Mouse (Mus musculus) layer of hippocampus, adult 8-10 months (tissue): ENCODE measurements around the gene Tbc1d9b. TPM values are rescaled to one million over a fixed set of nuclear protein-coding genes. Genes with fewer than 3 reads are reported as not detected.

Experiments
- DNase-seq, 2 experiments: peaks; one replicate each; pipeline ENCODE4 v3.0.0; 2022; ENCODE audit warnings: low spot score in 2 of 2
- total RNA-seq, 4 experiments: library from RNA; stranded (reverse); gene quantifications; 2 replicates each; pipeline ENCODE4 v1.2.4; 2022

Gene Tbc1d9b
- total RNA-seq, 4 experiments from 2014 or later = 115 to 122 (median 118) TPM

DNA sequence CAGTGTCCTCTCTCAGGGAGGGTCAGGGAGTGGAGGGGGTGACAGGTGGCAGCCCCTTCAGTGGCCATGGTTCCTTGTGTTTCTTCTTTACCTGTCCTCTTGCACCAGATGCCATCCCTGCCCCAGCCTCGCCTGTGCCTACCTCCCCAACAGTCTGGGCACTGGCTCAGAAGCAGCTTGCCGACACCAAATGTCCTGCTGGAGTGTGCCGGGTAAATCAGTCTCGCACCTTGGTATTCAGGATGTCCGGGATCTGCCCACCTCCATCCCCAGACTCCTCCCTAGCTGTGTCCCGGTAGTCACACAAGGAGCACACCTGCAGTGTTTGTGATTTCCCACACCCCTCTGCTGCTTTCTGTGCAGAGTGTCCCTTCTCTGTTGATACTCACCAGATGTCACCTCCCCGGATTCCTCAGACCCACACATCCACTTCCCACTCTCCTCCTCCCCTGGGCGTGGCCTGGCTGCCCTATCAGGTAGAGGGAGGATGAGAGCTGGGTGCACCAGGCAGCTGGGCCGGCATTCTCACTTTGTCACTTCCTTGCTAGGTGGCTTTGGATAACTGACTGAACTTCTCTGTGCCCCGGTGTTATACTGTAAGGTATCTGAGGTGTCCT lies 7.1 kb downstream of the Tbc1d9b start:
- DNase-seq = no peak

DNA sequence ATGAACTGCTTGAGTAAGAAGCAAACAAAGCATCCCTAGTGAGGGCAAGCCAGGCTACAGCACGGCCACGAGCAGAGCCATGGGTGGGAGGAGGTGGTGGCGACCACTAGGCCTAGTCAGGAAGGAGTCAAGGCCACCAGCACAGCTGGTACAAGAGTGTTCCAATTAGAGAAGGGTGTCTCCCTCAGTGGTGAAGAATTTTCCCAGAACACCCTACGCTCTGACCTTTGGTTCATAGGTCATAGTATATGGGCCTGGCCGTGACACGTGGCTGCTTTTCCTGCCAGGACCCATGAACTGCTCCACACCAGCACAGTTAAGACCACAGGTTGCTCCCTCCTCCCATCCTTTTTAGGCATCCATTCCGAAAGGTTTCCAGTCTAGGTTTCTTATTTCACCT lies 8.4 kb downstream of the Tbc1d9b start:
- no peak for DNase-seq

DNA sequence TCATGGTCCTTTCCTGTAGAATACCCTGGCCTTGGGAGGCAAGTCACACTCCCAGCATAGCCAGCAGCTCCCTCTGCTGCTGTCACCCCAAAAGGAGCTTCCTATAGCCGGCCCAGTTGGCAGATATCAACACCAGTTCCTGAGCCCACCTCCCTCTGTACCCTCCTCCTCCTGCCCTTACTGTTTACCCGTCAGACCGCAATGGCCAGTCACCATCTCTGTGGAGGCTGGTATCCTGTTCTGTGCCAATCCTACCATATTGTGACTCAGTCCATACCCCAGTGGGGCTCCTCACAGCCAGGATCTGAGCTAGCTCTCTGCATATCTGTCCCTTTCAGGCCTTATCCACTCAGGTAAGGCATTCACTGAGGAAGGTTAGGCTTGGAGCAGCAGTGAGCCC lies 14.3 kb downstream of the Tbc1d9b start:
- DNase-seq = no peak

DNA sequence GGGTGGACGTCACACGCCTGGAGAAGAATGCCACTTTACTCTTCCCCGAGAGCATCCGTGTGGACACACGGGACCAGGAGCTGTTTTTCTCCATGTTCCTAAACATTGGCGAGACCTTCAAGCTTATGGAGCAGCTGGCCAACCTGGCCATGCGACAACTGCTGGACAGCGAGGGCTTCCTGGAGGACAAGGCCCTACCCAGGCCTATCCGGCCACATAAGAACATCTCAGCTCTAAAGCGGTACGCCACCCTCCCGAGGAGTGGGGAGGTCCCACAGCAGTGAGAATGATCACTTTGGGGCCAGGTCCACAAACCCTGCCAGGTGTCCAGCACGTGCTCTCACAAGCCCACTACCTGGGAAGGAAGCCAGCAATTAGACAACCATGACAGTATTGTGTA lies 14.9 kb downstream of the Tbc1d9b start:
- no peak for DNase-seq

DNA sequence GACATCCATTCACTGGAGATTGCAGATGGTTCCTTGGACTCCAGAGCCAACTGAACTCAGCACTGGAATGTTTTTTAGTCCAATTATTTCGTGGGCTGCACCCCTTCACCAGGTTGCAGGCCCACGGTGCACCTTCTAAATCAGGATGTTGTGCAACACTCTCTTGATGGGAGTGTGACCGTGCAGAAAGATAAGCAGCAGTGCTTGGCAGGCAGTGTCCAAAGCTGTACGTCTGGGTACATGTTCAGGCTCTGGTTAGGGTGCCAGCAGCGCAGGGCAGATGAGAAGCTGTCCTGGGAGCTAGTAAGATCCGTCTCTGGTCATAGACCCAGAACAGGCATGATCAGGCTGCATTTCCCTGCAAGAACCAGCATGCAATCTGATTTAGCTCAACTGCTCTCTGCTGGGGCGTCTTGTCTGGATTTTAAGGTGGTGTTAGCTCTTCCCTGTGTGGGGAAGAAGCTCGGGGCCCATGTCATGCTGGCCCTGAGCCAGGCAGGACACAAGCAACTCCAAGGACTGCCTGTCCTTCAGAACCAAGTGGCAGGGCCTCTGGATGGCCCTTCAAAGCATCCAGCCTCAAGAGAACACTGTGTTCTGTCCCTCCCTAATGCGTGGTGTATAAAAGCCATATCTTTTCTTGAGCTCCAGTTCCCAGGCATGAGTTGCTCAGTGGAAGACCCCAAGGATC lies 16.2 kb downstream of the Tbc1d9b start:
- no peak for DNase-seq

DNA sequence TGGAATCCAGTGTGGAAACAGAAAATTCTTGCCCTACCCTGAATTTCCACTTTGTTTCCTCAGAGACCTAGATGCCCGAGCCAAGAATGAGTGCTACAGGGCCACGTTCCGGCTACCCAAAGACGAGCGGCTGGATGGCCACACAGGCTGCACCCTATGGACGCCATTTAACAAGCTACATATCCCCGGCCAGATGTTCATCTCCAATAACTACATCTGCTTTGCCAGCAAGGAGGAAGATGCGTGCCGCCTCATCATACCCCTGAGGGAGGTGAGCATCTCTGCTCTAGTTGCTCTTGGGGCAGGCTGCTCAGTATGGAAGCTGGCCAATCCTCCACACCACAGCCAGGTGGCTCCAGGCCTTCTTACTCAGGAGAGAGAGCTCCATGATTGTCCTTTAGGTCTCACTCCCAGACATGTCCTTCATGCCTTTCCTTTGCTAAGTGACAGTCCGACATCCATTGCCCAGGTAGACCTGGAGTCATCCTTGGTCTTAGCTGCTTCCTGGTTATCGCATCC lies 16.8 kb downstream of the Tbc1d9b start:
- DNase-seq = no peak

DNA sequence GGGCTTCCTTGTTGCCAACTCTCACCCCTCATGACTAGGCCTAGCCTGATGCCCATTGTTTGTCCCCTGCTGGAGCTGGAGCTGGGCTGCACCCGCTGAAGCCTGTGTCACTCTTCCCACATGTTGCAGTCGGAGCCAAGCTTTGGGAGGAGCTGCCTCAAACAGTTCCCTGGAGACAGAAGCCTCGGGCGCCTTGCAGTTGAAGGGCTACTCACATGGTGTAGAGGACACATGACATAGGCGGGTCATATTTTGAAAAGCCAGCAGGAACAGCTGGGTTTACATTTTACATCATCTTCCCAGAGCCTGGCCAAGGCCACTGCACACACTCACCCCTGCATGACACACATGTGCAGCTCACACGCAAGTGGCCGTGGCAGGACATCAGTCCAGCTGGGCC lies 18.0 kb downstream of the Tbc1d9b start:
- no peak for DNase-seq

DNA sequence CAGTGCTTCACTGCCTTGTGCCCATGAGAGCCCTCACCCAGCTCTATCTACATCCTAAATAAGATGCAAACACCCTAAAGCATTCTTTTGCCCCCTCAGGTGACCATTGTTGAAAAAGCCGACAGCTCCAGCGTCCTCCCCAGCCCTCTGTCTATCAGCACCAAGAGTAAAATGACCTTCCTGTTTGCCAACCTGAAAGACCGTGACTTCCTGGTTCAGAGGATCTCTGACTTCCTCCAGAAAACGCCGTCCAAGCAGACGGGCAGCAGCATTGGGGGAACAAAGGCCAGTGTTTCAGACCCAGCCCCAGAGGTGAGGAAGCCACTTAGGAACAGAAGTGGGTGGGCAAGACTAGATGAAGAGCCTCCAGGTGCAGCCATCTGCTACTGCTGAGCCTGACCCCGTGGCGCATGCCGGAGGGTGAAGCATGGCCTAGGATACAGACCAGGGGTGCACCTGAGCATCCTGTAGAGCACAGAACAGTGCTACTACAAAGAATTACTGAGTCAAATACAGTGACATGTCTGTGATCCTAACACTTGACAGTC lies 18.5 kb downstream of the Tbc1d9b start:
- DNase-seq = no peak

DNA sequence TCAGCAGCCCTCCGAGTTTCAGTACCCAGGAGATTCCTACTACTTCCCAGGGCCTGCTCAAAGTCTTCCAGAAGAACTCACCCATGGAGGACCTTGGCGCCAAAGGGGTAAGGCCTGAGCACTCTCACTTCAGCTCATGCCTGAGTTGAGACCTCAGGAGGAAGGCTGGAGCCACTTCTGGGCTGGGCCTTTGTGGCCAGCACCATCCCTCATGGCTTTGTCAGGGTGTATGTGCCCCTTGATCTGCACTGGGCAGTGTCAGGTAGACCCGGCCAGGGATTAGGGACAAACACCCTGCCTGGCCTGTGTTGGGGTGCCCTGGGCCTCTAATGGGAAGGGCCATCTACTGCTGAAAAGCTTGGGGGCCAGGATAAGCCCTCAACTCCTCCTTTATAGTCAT lies 20.2 kb downstream of the Tbc1d9b start:
- no peak for DNase-seq

DNA sequence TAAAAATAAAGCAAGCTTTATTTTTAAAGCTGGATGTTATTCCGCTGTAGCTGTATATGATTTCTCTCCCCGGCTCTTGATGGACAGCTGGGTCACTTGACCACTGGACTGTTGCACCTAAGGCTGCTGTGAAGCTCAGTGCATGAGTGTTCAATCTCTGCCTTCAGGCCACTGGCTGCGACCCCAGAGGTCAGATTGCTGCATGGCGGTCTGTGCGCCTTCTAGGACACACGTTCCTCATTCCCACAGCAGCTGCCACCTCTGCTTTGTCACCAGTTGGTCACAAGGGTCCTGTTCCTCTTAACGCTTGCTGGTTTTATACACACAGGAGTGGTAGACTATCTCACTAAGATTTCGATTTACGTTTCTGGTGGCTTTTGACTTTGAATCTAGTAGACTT lies 23.0 kb downstream of the Tbc1d9b start:
- no peak for DNase-seq

DNA sequence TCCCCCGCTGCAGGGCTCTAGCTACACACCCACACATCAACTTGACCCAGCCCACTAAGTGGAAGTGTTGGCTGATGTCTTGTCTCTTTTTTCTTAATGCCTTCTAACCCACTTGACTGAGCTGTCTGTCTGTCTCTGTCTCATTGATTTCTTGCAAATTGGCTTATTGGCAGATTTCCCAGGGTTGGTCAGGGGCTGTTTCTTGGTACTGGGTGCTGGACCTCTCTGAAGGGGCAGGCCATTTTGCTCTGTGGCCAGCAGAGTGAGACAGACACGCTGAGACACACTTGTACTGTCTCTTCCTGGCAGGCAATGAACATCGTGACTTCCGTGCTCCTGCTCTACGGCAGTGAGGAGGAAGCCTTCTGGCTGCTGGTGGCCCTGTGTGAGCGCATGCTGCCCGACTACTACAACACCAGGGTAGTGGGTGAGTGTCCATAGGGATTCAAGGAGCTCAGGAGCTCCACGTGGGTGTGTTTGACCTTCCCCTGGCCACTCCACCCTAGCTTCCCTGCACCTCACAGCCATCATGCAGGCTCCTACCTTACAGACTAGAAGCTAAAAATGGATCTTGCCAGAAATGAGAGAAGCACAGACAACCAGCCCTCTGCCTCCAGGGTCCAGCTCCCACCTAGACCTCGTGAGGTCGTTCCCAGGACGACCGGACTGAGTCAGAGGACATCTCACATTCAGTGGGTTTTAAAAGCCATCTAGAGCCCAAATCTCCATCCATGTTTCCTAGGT lies 23.8 kb downstream of the Tbc1d9b start:
- DNase-seq = no peak

DNA sequence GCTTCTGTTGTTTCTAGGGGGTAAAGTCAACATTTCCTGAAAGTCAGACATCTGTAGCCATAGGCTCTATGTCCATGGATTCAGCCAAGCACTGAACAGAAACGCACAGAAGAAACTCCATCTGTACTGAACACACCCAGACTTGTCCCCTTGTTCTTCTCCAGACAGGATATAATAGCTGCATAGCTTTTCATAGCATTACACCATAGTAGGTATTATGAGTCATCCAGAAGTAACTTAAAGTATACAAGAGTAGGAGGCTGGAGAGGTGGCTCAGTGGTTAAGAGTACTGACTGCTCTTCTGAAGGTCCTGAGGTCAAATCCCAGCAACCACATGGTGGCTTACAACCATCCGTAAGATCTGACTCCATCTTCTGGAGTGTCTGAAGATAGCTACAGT lies 24.6 kb downstream of the Tbc1d9b start:
- DNase-seq = no peak

DNA sequence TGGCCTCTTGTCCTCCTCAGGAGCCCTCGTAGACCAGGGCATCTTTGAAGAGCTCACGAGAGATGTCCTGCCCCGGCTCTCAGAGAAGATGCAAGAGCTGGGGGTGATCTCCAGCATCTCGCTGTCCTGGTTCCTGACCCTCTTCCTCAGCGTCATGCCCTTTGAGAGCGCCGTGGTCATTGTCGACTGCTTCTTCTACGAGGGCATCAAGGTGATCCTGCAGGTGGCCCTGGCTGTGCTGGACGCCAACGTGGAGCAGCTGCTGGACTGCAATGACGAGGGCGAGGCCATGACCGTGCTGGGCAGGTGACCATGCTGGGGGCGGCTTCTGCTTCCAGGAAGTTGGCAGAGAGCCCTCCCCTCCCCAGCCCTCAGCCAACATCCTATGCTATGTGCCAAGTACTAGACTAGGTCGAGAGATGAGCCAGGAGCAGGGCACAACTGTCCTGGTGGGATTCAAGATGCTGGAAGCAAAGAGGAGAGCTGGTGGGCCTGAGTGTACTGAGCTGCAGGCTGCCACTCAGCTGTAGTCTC lies 25.6 kb downstream of the Tbc1d9b start:
- DNase-seq = no peak

DNA sequence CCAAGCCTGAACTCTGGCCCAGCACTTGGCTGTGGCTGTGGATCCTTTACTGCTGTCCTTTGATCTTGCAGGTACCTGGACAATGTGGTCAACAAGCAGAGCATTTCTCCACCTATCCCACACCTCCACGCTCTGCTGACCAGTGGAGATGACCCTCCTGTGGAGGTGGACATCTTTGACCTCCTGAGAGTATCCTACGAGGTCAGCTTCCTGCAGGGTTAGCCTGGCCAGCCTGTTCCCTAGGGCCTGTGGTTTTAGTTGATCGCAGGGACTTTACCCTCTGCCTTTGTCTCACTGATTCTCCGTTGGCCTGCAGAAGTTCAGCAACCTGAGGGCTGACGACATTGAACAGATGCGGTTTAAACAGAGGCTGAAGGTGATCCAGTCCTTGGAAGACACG lies 27.1 kb downstream of the Tbc1d9b start:
- DNase-seq = no peak

DNA sequence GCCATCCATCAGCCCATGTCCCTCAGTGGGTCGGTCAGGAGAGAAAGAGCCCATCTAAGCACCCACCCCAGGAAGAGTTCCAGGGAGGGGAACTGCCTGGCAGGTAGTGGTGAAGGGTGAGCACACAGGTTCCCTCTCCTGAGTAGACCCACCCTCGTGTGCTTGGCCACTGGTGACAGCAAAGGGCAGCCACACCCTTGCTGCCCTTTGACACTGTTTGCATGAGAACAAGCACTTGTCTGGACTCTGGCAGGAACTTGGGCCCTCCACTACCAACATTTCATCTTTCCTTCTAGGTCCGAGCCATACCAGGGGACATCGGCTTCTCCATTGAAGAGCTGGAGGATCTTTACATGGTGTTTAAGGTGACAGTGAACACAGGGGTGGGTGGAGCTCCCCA lies 28.2 kb downstream of the Tbc1d9b start:
- DNase-seq = no peak

DNA sequence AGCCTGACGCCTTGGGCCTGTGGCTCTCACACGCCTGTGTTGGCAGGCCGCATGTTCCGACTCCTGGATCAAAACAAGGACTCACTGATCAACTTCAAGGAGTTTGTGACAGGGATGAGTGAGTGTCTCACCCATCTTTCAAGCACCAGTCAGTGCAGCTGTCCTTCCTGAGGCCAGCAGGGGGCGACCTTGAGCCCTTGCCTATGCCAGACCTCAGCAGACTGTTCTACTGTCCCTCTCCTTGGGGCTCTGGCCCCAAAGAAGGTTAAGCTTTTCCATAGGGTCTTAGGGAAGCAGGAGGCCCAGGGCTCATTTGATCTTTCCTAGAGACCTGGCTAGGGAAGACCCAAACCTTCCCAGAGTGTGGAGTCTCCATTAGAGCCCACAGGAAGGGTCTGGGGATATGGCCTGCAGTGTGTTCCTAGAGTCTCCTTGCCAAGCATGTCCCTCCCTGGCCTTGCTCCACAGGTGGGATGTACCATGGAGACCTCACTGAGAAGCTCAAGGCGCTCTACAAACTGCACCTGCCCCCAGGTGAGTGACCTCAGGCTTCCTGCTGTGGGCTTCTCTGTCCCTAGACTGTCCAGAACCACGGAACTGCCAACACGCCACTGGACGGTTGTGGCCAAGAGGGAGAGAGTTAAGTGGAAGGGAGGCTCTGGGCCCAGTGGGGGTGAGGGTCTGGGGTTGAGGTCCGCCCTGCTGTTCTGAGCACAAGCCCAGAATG lies 30.5 kb downstream of the Tbc1d9b start:
- DNase-seq = peak in 1 of 2 experiments; percentile 33

DNA sequence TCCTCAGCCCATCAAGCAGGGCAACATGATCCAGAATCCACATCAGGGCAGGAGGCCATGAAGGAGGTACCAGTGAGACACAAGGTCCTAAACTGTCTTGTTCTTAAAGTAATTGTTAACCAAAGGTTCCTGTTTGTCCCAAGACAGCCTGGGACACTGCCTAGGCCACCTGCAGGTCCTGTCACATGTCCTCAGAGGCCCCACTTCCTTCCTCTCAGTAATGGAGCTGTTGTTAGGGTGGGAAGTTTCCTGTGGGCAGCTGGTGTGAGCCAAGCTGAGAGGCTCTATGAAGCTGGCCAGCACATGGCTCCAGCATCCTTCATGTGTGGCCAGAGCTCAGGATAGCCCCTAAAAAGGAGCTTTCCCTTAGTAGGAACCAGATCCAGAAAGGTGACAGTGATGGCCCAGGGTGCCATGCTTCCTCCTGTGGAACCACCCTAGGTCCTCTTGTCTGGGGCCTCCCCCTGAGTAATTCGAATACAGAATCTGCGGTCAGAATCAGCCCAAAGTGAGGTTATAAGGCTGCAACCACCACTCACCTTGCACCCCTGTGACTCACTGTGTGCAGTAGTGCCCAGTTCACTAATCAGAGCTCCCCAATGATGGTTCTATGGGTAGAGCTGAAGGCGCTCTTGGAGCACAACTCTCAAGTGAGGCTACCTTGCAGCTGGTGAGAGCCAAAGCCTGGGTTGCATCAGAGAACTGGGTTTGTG lies 31.3 kb downstream of the Tbc1d9b start:
- DNase-seq = no peak

DNA sequence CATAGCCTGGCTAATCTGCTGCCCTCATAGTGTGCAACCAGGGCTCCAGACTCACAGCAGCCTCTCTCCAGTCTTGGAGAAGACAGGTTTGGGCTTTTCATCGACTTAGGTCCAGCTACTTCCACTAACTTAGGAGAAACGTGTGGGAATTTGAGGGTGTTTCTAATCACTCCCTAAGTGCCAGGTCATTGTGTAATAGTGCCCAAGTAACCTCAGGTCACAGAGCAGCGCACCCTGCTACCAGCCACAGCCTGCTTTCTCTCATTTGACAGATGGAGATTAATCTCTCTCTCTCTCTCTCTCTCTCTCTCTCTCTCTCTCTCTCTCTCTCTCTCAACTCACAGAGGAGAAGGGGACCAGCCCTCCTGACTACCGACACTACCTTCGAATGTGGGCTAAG lies 37.2 kb downstream of the Tbc1d9b start:
- DNase-seq = no peak

DNA sequence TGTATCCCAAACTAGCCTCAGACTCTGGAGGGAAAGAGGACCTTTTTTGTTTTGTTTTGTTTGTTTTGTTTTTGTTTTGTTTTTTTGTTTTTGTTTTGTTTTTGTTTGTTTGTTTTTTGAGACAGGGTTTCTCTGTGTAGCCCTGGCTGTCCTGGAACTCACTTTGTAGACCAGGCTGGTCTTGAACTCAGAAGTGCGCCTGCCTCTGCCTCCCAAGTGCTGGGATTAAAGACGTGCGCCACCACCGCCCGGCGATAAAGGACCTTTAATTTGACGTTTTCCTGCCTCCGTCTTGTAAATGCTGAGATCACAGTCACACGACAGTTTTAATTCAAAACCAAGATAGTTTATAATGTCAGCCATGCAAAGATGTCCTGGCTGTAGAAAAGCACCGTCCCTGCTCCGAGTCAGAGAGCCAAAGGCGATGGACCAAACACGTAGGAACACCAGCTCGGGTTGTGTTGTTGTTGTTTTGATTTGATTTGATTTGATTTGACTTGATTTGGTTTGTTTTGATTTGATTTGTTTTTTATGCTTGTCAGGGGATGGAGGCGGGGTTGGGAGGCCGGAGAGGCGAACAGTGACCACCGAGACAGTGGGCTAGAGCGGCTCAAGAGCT lies 43.0 kb downstream of the Tbc1d9b start, which contains the start of gene Mrnip:
TSS of gene Mrnip (plus strand) at position 334 of the 619 bp plus-strand sequence.
- peak in 1 of 2 experiments; percentile 37 for DNase-seq

DNA sequence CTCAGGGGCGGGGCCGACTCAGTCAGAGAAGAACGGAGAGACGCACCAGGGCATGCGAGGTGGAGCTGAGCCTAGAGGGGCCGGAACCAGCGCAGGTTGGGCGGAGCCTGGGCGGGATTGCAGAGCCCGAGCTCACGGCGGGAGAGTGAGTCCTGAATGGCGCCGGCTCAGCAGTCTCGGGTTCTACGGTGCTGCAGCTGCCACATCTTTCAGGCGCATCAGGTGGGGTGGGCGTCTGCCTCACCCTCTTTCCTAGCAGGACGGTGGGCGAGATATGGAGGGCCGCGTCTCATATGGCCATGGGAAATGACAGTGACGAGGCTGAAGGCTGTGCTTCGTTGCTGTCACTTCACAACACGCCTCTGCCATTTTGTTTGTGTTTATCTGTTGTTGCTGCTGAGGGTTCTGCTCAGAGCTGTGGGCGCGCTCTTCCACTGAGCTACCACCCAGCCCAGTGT lies 43.6 kb downstream of the Tbc1d9b start:
- peak; percentile 95 to 96 for DNase-seq
